Mouse (Mus musculus) heart, embryonic 10.5 days (tissue): ENCODE data around the gene B020031M17Rik. TPM values are rescaled to one million over a fixed set of nuclear protein-coding genes. Genes with fewer than 3 reads are reported as not detected.
"Not testable (repeated sequence)": the region's sequence is repeated elsewhere in the genome, so short reads cannot be mapped to it uniquely, and the experiment has no call there.

Experiments used
- DNase-seq: peaks from one replicate; pipeline ENCODE4 v3.0.0-alpha.2; 2017; ENCODE audit warnings: low spot score
- H3K27ac ChIP-seq: fragments of 300-500 bp; sonication (generic); 2 replicates; pipeline ENCODE4 v1.5.1; 2016; ENCODE audit warnings: mild to moderate bottlenecking
- H3K27me3 ChIP-seq: fragments of 300-500 bp; sonication (generic); 2 replicates; pipeline ENCODE4 v1.6.1; 2016; ENCODE audit warnings: mild to moderate bottlenecking; ENCODE audit not compliant: poor library complexity, insufficient read depth, severe bottlenecking
- H3K36me3 ChIP-seq: fragments of 300-500 bp; sonication (generic); 2 replicates; pipeline ENCODE4 v1.6.1; 2016; ENCODE audit warnings: mild to moderate bottlenecking, moderate library complexity
- H3K4me1 ChIP-seq: fragments of 300-500 bp; sonication (generic); 2 replicates; pipeline ENCODE4 v1.6.1; 2016; ENCODE audit warnings: mild to moderate bottlenecking
- H3K4me3 ChIP-seq: fragments of 300-500 bp; sonication (generic); 2 replicates; pipeline ENCODE4 v1.5.1; 2016; ENCODE audit warnings: mild to moderate bottlenecking, moderate library complexity
- H3K9me3 ChIP-seq: fragments of 300-500 bp; sonication (generic); 2 replicates; pipeline ENCODE4 v1.6.1; 2016; ENCODE audit warnings: mild to moderate bottlenecking, moderate library complexity
- WGBS: fragments of 180-500 bp; shearing (Covaris S2); methylation state at CpG from one replicate; pipeline ENCODE4 v1.1.7; 2016; 5-methylcytosine and 5-hydroxymethylcytosine counted together
- polyA plus RNA-seq: library from polyadenylated mRNA; unstranded; fragments of >200 nt; fragmentation: Nextera tagmentation; extraction: Ambion mirVana; gene quantifications from 2 replicates; pipeline ENCODE4 v1.2.1, GENCODE M21; 2016

The B020031M17Rik gene
- polyA plus RNA-seq, 1 experiment from 2014 or later: not detected

GRCm38 (mm10) chr13:119924597-119925340, 25.8 kb downstream of the B020031M17Rik start:
- H3K27me3 ChIP-seq, DNase-seq, H3K4me1 ChIP-seq, H3K27ac ChIP-seq, H3K9me3 ChIP-seq, H3K4me3 ChIP-seq, H3K36me3 ChIP-seq: not testable (repeated sequence)
- 75% methylated on average over 3 of the region's 3 CpGs for WGBS

- WGBS: 73% methylated on average over 4 of the region's 5 CpGs
- not testable (repeated sequence) for H3K27ac ChIP-seq, H3K4me1 ChIP-seq, DNase-seq, H3K27me3 ChIP-seq, H3K36me3 ChIP-seq, H3K9me3 ChIP-seq, H3K4me3 ChIP-seq
Measured at GRCm38 (mm10) chr13:119916966-119917722, 33.5 kb downstream of the B020031M17Rik start.

GRCm38 (mm10) chr13:119916449-119916848, 34.2 kb downstream of the B020031M17Rik start:
- 61% methylated on average over 2 of the region's 2 CpGs for WGBS
- not testable (repeated sequence) for H3K4me3 ChIP-seq, H3K36me3 ChIP-seq, H3K9me3 ChIP-seq, H3K27ac ChIP-seq, DNase-seq, H3K27me3 ChIP-seq, H3K4me1 ChIP-seq

Other genes with a start within 250 kb of the B020031M17Rik start
- 0.43 and 0.57 TPM in 2 replicates for gene Nim1k, start 194.9 kb downstream of the B020031M17Rik start, polyA plus RNA-seq
- 23.5 and 29.8 TPM in 2 replicates for gene Zfp131, start 159.9 kb downstream of the B020031M17Rik start, polyA plus RNA-seq
- not detected in 2 replicates for gene AF067063, start 120.6 kb downstream of the B020031M17Rik start, polyA plus RNA-seq
- not detected in 2 replicates for gene D13Ertd608e, start 114.8 kb downstream of the B020031M17Rik start, polyA plus RNA-seq
- gene Tcstv1, start 56.0 kb downstream of the B020031M17Rik start, polyA plus RNA-seq: not detected in 2 replicates
- gene Gm21761, start 21.5 kb downstream of the B020031M17Rik start, polyA plus RNA-seq: not detected in 2 replicates
- gene Gm36079, start 76.2 kb upstream of the B020031M17Rik start, polyA plus RNA-seq: not detected in 2 replicates
- gene Gm21188, start 101.4 kb upstream of the B020031M17Rik start, polyA plus RNA-seq: not detected in 2 replicates
- not detected in 2 replicates for gene Gm20767, start 189.4 kb upstream of the B020031M17Rik start, polyA plus RNA-seq
- gene Gm21818, start 221.6 kb upstream of the B020031M17Rik start, polyA plus RNA-seq: not detected in 2 replicates